Mouse (Mus musculus): ENCODE measurements around the gene Gpat3.
A peak's percentile ranks its signal among the peaks of the same experiment; 100 is the strongest.

GRCm38 (mm10) chr5:100917252-100917774 lies 71.8 kb downstream of the Gpat3 start:
- TF ChIP-seq CTCF (IDR thresholded peaks at IDR 0.05; ENCODE audit: borderline replicate concordance, insufficient read depth, low read length) (peak; percentile 100), POLR2A (IDR thresholded peaks at IDR 0.05; ENCODE audit: low read depth, low read length) (no peak)

Data from embryonic fibroblast, embryonic 13.5 days (primary cell).